Mouse (Mus musculus): ENCODE results near the gene Sirt3.

Gene Sirt3

GRCm38 (mm10) chr7:140848591-140848990, 33.5 kb downstream of the Sirt3 start:
- DNase-seq (ENCODE audit: low spot score), result no peak

GRCm38 (mm10) chr7:140847755-140848580, 34.1 kb downstream of the Sirt3 start, which contains the start of gene Odf3:
Gene Odf3 (plus strand): TSS chr7:140847805.
- no peak for DNase-seq (ENCODE audit: low spot score)

- DNase-seq (ENCODE audit: low spot score), result no peak
Observed at GRCm38 (mm10) chr7:140846676-140847075, 35.4 kb downstream of the Sirt3 start.

GRCm38 (mm10) chr7:140845683-140846082, 36.4 kb downstream of the Sirt3 start:
- DNase-seq (ENCODE audit: low spot score), result no peak

- peak; percentile 89 for DNase-seq (ENCODE audit: low spot score)
Observed at GRCm38 (mm10) chr7:140844905-140845665, 37.0 kb downstream of the Sirt3 start, which contains the start of gene Scgb1c1. Gene Scgb1c1 (plus strand): TSS chr7:140845547.

- DNase-seq (ENCODE audit: low spot score), result no peak
Observed at GRCm38 (mm10) chr7:140843806-140844205, 38.3 kb downstream of the Sirt3 start.

GRCm38 (mm10) chr7:140840750-140841735, 41.1 kb downstream of the Sirt3 start:
- DNase-seq (ENCODE audit: low spot score), result no peak

- no peak for DNase-seq (ENCODE audit: low spot score)
Observed at GRCm38 (mm10) chr7:140839556-140839955, 42.6 kb downstream of the Sirt3 start.

- no peak for DNase-seq (ENCODE audit: low spot score)
Observed at GRCm38 (mm10) chr7:140836243-140837115, 45.6 kb downstream of the Sirt3 start.

GRCm38 (mm10) chr7:140835758-140836087, 46.4 kb downstream of the Sirt3 start:
- no peak for DNase-seq (ENCODE audit: low spot score)

GRCm38 (mm10) chr7:140834968-140835757, 46.9 kb downstream of the Sirt3 start, which contains the start of gene Urah:
Gene Urah (plus strand): TSS chr7:140835018.
- DNase-seq (ENCODE audit: low spot score), result no peak

- DNase-seq (ENCODE audit: low spot score), result no peak
Observed at GRCm38 (mm10) chr7:140833341-140833740, 48.8 kb downstream of the Sirt3 start.

GRCm38 (mm10) chr7:140831447-140831846, 50.7 kb downstream of the Sirt3 start:
- DNase-seq (ENCODE audit: low spot score), result no peak

- DNase-seq (ENCODE audit: low spot score), result no peak
Observed at GRCm38 (mm10) chr7:140828171-140828881, 53.8 kb downstream of the Sirt3 start.

GRCm38 (mm10) chr7:140822731-140823130, 59.4 kb downstream of the Sirt3 start:
- no peak for DNase-seq (ENCODE audit: low spot score)

- no peak for DNase-seq (ENCODE audit: low spot score)
Observed at GRCm38 (mm10) chr7:140821653-140822329, 60.3 kb downstream of the Sirt3 start, which contains the start of gene Zfp941. Gene Zfp941 (minus strand): TSS chr7:140822178.

GRCm38 (mm10) chr7:140821305-140821652, 60.8 kb downstream of the Sirt3 start:
- DNase-seq (ENCODE audit: low spot score), result no peak

- no peak for DNase-seq (ENCODE audit: low spot score)
Observed at GRCm38 (mm10) chr7:140820173-140820572, 61.9 kb downstream of the Sirt3 start.
